Mouse (Mus musculus): ENCODE results near the gene Lars2.

- TF ChIP-seq CTCF (IDR thresholded peaks at IDR 0.05; ENCODE audit: low read depth): no peak
- no peak for TF ChIP-seq EP300 (IDR thresholded peaks at IDR 0.05; ENCODE audit: low read depth)
Observed at GRCm38 (mm10) chr9:123496665-123497064, 129.9 kb downstream of the Lars2 start.

Measured in heart, postnatal 0 days (tissue).